In genomic region chr9:121928498-121928897, GRCm38 (mm10) we compare ENCODE assay signal across 9 mouse cellular contexts. TPM values are rescaled to one million over a fixed set of nuclear protein-coding genes. Genes with fewer than 3 reads are reported as not detected.
DNase-seq lines count a peak whose midpoint lies in the region; ATAC-seq and TF ChIP-seq lines count a peak whose summit lies in the region.
"Had no signal": no experiment of that assay in that cellular context is flagged by ENCODE, and none has a peak within 500 bp of the region (broad histone marks: within the 10 kb centered on the region; RNA-seq: fewer than 3 reads in every experiment).

No protein-coding gene starts in this region.

- intact Hi-C loops in left cerebral cortex, postnatal 14 days (cut with DNase I), result no loop called here

- TF ChIP-seq POLR2A in ES-Bruce4 (IDR thresholded peaks at IDR 0.05; ENCODE audit: insufficient read depth, low read length), result no peak

- H3K4me3 ChIP-seq in intestine, postnatal 0 days (ENCODE audit: low read depth, low read length), result no peak overlapping the region
- no peak overlapping the region for H3K4me3 ChIP-seq in intestine, embryonic 15.5 days (replicated peaks)
- no peak overlapping the region for H3K4me3 ChIP-seq in ES-Bruce4 (ENCODE audit: low read depth, low read length)
- H3K4me3 ChIP-seq: lung, embryonic 15.5 days had no signal

- H3K4me1 ChIP-seq in intestine, postnatal 0 days (replicated peaks; ENCODE audit: control insufficient read depth, insufficient read depth, low read length), result no peaks in the 10 kb centered on the region
- H3K4me1 ChIP-seq in intestine, embryonic 15.5 days (replicated peaks), result no peaks in the 10 kb centered on the region
- H3K4me1 ChIP-seq in ES-Bruce4 (ENCODE audit: control insufficient read depth, insufficient read depth, low read length), result no peaks in the 10 kb centered on the region
- H3K4me1 ChIP-seq: lung, embryonic 15.5 days had no signal

- TF ChIP-seq CTCF in intestine, postnatal 0 days (IDR thresholded peaks at IDR 0.05; ENCODE audit: low read depth), result peak; percentile 84
- TF ChIP-seq CTCF in ES-Bruce4 (IDR thresholded peaks at IDR 0.05; ENCODE audit: low read depth, low read length), result peak; percentile 80

- DNase-seq in c-Kit-positive CD71-negative TER-119-negative erythroid progenitor cells, embryonic 14.5 days (ENCODE audit: low read depth), result peak; percentile 40
- peak; percentile 50 to 52 for DNase-seq in frontal cortex, postnatal 25 days (ENCODE audit: low spot score in 2 of 2)
- DNase-seq in left cerebral cortex, postnatal 14 days (ENCODE audit: low spot score in 2 of 2), result peak; percentile 78 to 85
- DNase-seq in retina, adult 2 months (ENCODE audit: low read depth, low spot score), result peak; percentile 37
- DNase-seq in thymus, postnatal 4 days, result peak; percentile 78

- 33% methylated on average over 2 of the region's 2 CpGs for WGBS in intestine, postnatal 0 days
- 29% methylated on average over 2 of the region's 2 CpGs for WGBS in intestine, embryonic 15.5 days

- TF ChIP-seq EP300 in ES-Bruce4 (IDR thresholded peaks at IDR 0.05; ENCODE audit: insufficient read depth, low read depth, low read length), result no peak

- H3K4me2 ChIP-seq in intestine, postnatal 0 days (replicated peaks; ENCODE audit: low read depth), result no peak overlapping the region
- no peak overlapping the region for H3K4me2 ChIP-seq in intestine, embryonic 15.5 days (replicated peaks)
- H3K4me2 ChIP-seq: lung, embryonic 15.5 days had no signal

- H3K27me3 ChIP-seq in intestine, postnatal 0 days (replicated peaks; ENCODE audit: control insufficient read depth, insufficient read depth, low read length), result no peaks in the 10 kb centered on the region
- H3K27me3 ChIP-seq in intestine, embryonic 15.5 days (replicated peaks), result no peaks in the 10 kb centered on the region
- no peaks in the 10 kb centered on the region; the same call in none of the 2 replicates for H3K27me3 ChIP-seq in ES-Bruce4 (ENCODE audit: control insufficient read depth, insufficient read depth, low read length, poor library complexity, severe bottlenecking)
- H3K27me3 ChIP-seq: lung, embryonic 15.5 days had no signal

- no peaks in the 10 kb centered on the region for H3K36me3 ChIP-seq in intestine, postnatal 0 days (ENCODE audit: control insufficient read depth, insufficient read depth)
- no peaks in the 10 kb centered on the region for H3K36me3 ChIP-seq in intestine, embryonic 15.5 days
- H3K36me3 ChIP-seq in ES-Bruce4 (ENCODE audit: control insufficient read depth, insufficient read depth, low read length, poor library complexity, severe bottlenecking), result no peaks in the 10 kb centered on the region
- H3K36me3 ChIP-seq: lung, embryonic 15.5 days had no signal

- no peak for ATAC-seq in intestine, postnatal 0 days
- ATAC-seq in intestine, embryonic 15.5 days, result no peak

- no peak overlapping the region for H3K27ac ChIP-seq in intestine, postnatal 0 days (ENCODE audit: low read depth, low read length)
- no peak overlapping the region for H3K27ac ChIP-seq in intestine, embryonic 15.5 days
- no peak overlapping the region for H3K27ac ChIP-seq in ES-Bruce4 (ENCODE audit: insufficient read depth, low read length)
- H3K27ac ChIP-seq: lung, embryonic 15.5 days had no signal

- H3K9me3 ChIP-seq in intestine, postnatal 0 days (ENCODE audit: control insufficient read depth), result no peaks in the 10 kb centered on the region
- no peaks in the 10 kb centered on the region for H3K9me3 ChIP-seq in intestine, embryonic 15.5 days
- no peaks in the 10 kb centered on the region for H3K9me3 ChIP-seq in ES-Bruce4 (replicated peaks; ENCODE audit: control insufficient read depth, insufficient read depth, low read length, poor library complexity, severe bottlenecking)
- H3K9me3 ChIP-seq: lung, embryonic 15.5 days had no signal

- no peak overlapping the region for H3K9ac ChIP-seq in intestine, postnatal 0 days (ENCODE audit: low read depth, low read length)
- no peak overlapping the region for H3K9ac ChIP-seq in intestine, embryonic 15.5 days
- H3K9ac ChIP-seq in ES-Bruce4 (ENCODE audit: low read depth, poor library complexity, severe bottlenecking), result no peak overlapping the region
- H3K9ac ChIP-seq: lung, embryonic 15.5 days had no signal

RNA-seq across cellular contexts. Expression of gene Cyp8b1, which starts 12.4 kb away (rescaled TPM):
- 2.1 and 3.3 TPM in 2 replicates for polyA plus RNA-seq in intestine, postnatal 0 days (2015; fragmentation: Nextera tagmentation; extraction: Ambion mirVana)
- not detected in 2 replicates for polyA plus RNA-seq in intestine, embryonic 15.5 days (2015; fragmentation: Nextera tagmentation; extraction: Ambion mirVana)
- not detected in 2 replicates for polyA plus RNA-seq in ES-Bruce4 (2011; ENCODE audit: insufficient read depth, insufficient read length, low read depth, missing spikeins)
- not detected for total RNA-seq in left cerebral cortex, postnatal 14 days (2021)
- polyA plus RNA-seq: lung, embryonic 15.5 days had no signal

RNA-seq across cellular contexts. Expression of gene Fam198a, which starts 22.3 kb away (rescaled TPM):
- polyA plus RNA-seq in intestine, postnatal 0 days (2015; fragmentation: Nextera tagmentation; extraction: Ambion mirVana), result 0.90 and 1.0 TPM in 2 replicates
- polyA plus RNA-seq in intestine, embryonic 15.5 days (2015; fragmentation: Nextera tagmentation; extraction: Ambion mirVana), result 3.1 and 4.6 TPM in 2 replicates
- polyA plus RNA-seq in ES-Bruce4 (2011; ENCODE audit: insufficient read depth, insufficient read length, low read depth, missing spikeins), result not detected in 2 replicates
- total RNA-seq in left cerebral cortex, postnatal 14 days (2021), result 1 to 10 TPM; 3.7 to 4.3 TPM

RNA-seq across cellular contexts. Expression of gene Ackr2, which starts 30.3 kb away (rescaled TPM):
- 1.0 and 1.1 TPM in 2 replicates for polyA plus RNA-seq in intestine, postnatal 0 days (2015; fragmentation: Nextera tagmentation; extraction: Ambion mirVana)
- 0.46 and 0.80 TPM in 2 replicates for polyA plus RNA-seq in intestine, embryonic 15.5 days (2015; fragmentation: Nextera tagmentation; extraction: Ambion mirVana)
- not detected in 2 replicates for polyA plus RNA-seq in ES-Bruce4 (2011; ENCODE audit: insufficient read depth, insufficient read length, low read depth, missing spikeins)
- total RNA-seq in left cerebral cortex, postnatal 14 days (2021), result 1 to 10 TPM; 5.2 to 7.8 TPM
